Mouse (Mus musculus): ENCODE measurements around the gene Auh. TPM values are rescaled to one million over a fixed set of nuclear protein-coding genes. Genes with fewer than 3 reads are reported as not detected.

Auh gene
- polyA plus RNA-seq, 1 experiment = 30.9 TPM

GRCm38 (mm10) chr13:52921065-52921825, 8.2 kb downstream of the Auh start:
- Histone ChIP-seq H3K9me3 (replicated peaks; ENCODE audit: control insufficient read depth, insufficient read depth, low read length, poor library complexity, severe bottlenecking) (0 out of 2 replicates have a peak, but pooled peaks cover 6% of the 10 kb centered on the region), H3K9ac (ENCODE audit: low read depth, poor library complexity, severe bottlenecking) (no peak overlapping the region), H3K27me3 (ENCODE audit: control insufficient read depth, insufficient read depth, low read length, poor library complexity, severe bottlenecking) (no peaks in the 10 kb centered on the region), H3K4me1 (ENCODE audit: control insufficient read depth, insufficient read depth, low read length) (peaks cover 3% of the 10 kb centered on the region), H3K4me3 (ENCODE audit: low read depth, low read length) (no peak overlapping the region), H3K36me3 (ENCODE audit: control insufficient read depth, insufficient read depth, low read length, poor library complexity, severe bottlenecking) (no peaks in the 10 kb centered on the region), H3K27ac (ENCODE audit: insufficient read depth, low read length) (no peak overlapping the region)
- TF ChIP-seq CTCF (IDR thresholded peaks at IDR 0.05; ENCODE audit: low read depth, low read length) (no peak), EP300 (IDR thresholded peaks at IDR 0.05; ENCODE audit: insufficient read depth, low read depth, low read length) (no peak), POLR2A (IDR thresholded peaks at IDR 0.05; ENCODE audit: insufficient read depth, low read length) (no peak)

DNA sequence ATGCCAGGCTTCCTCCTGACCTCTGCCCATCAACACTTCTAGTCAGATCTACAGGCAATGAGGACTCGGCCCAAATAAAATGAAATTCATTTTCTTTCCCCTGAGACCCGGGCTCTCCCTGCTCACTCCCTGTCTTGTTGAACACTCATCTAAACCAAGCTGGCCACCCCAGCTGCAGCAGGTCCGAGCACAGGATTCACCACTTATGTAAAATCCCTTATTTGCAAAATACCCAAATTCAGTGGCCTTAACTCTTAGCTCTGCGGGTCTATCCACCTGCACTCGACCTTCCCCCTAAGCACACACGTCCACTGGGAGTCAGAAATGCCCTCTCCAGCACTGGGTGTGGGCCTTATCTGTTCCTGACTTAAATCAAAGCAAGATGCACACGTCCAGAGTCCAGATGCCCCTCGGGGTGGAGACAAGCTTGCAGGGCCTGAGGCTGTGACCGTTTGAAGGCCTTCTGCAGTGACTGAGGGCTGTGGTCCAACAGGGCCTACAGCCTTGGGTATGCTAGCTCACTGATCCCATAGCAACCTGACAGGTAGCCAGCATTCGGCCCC, 9.6 kb downstream of the Auh start:
- Histone ChIP-seq H3K36me3 (ENCODE audit: control insufficient read depth, insufficient read depth, low read length, poor library complexity, severe bottlenecking) (no peaks in the 10 kb centered on the region), H3K27me3 (ENCODE audit: control insufficient read depth, insufficient read depth, low read length, poor library complexity, severe bottlenecking) (no peaks in the 10 kb centered on the region), H3K27ac (ENCODE audit: insufficient read depth, low read length) (no peak overlapping the region), H3K4me3 (ENCODE audit: low read depth, low read length) (no peak overlapping the region), H3K4me1 (ENCODE audit: control insufficient read depth, insufficient read depth, low read length) (peaks cover 3% of the 10 kb centered on the region), H3K9me3 (replicated peaks; ENCODE audit: control insufficient read depth, insufficient read depth, low read length, poor library complexity, severe bottlenecking) (0 out of 2 replicates have a peak, but pooled peaks cover 2% of the 10 kb centered on the region), H3K9ac (ENCODE audit: low read depth, poor library complexity, severe bottlenecking) (no peak overlapping the region)
- TF ChIP-seq EP300 (IDR thresholded peaks at IDR 0.05; ENCODE audit: insufficient read depth, low read depth, low read length) = no peak
- no peak for TF ChIP-seq POLR2A (IDR thresholded peaks at IDR 0.05; ENCODE audit: insufficient read depth, low read length)
- no peak for TF ChIP-seq CTCF (IDR thresholded peaks at IDR 0.05; ENCODE audit: low read depth, low read length)

DNA sequence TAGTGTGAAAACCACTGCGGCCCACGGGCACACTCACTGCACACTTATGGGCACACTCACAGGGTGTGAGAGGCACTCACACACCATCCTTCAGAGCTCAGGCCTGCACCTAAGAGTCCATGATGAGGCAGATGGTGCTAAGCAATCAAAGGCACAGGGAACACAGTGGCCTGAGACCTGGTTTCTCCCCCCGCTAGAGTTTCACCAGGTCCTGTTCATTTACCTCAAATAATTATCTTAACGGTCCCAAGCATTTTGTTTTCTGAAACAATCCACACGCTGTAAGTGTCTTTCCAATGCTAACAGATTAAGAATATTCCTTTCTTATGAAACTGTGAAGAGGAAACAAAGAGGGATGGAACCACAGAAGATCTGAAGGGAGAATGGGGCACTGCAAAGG, 11.1 kb downstream of the Auh start:
- Histone ChIP-seq H3K9me3 (replicated peaks; ENCODE audit: control insufficient read depth, insufficient read depth, low read length, poor library complexity, severe bottlenecking) (no peaks in the 10 kb centered on the region), H3K4me3 (ENCODE audit: low read depth, low read length) (no peak overlapping the region)
- TF ChIP-seq EP300 (IDR thresholded peaks at IDR 0.05; ENCODE audit: insufficient read depth, low read depth, low read length) (no peak), POLR2A (IDR thresholded peaks at IDR 0.05; ENCODE audit: insufficient read depth, low read length) (no peak), CTCF (IDR thresholded peaks at IDR 0.05; ENCODE audit: low read depth, low read length) (no peak)

DNA sequence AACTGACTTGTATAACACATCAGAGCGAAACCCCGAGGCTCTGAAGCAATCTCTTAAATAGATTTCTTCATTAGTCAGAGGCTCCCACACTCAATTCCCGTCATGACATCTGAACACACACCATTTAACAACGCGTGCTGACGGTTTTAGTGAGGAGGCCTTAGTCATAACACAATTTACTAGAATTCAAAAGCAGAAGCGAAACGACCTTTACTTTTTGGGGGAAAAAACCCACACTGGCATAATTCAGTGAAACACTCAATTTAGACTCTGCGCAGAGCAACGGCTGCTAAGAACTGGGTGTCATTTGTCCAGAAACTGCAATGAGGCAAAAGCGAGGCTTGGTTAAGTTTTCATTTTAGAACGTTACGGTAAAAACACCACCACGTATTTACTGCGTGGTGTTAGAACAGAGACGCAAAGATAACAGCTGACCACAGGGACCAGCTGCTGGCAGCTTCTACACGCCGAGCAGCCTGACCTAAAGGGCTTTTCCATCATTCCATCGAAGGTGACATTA, 14.8 kb downstream of the Auh start:
- no peak overlapping the region for H3K9ac ChIP-seq (ENCODE audit: low read depth, poor library complexity, severe bottlenecking)
- no peak overlapping the region for H3K27ac ChIP-seq (ENCODE audit: insufficient read depth, low read length)
- H3K4me1 ChIP-seq (ENCODE audit: control insufficient read depth, insufficient read depth, low read length) = peaks cover 4% of the 10 kb centered on the region
- no peaks in the 10 kb centered on the region for H3K9me3 ChIP-seq (replicated peaks; ENCODE audit: control insufficient read depth, insufficient read depth, low read length, poor library complexity, severe bottlenecking)
- no peaks in the 10 kb centered on the region for H3K36me3 ChIP-seq (ENCODE audit: control insufficient read depth, insufficient read depth, low read length, poor library complexity, severe bottlenecking)
- H3K4me3 ChIP-seq (ENCODE audit: low read depth, low read length) = no peak overlapping the region
- H3K27me3 ChIP-seq (ENCODE audit: control insufficient read depth, insufficient read depth, low read length, poor library complexity, severe bottlenecking) = no peaks in the 10 kb centered on the region
- no peak for TF ChIP-seq POLR2A (IDR thresholded peaks at IDR 0.05; ENCODE audit: insufficient read depth, low read length)
- no peak for TF ChIP-seq EP300 (IDR thresholded peaks at IDR 0.05; ENCODE audit: insufficient read depth, low read depth, low read length)
- TF ChIP-seq CTCF (IDR thresholded peaks at IDR 0.05; ENCODE audit: low read depth, low read length) = no peak

More for the DNA sequence above, 11.1 kb downstream of the Auh start:
- no peak overlapping the region for H3K9ac ChIP-seq (ENCODE audit: low read depth, poor library complexity, severe bottlenecking)
- no peak overlapping the region for H3K27ac ChIP-seq (ENCODE audit: insufficient read depth, low read length)
- H3K27me3 ChIP-seq (ENCODE audit: control insufficient read depth, insufficient read depth, low read length, poor library complexity, severe bottlenecking) = no peaks in the 10 kb centered on the region
- H3K4me1 ChIP-seq (ENCODE audit: control insufficient read depth, insufficient read depth, low read length) = peaks cover 3% of the 10 kb centered on the region
- H3K36me3 ChIP-seq (ENCODE audit: control insufficient read depth, insufficient read depth, low read length, poor library complexity, severe bottlenecking) = no peaks in the 10 kb centered on the region

GRCm38 (mm10) chr13:52913926-52914325, 15.6 kb downstream of the Auh start:
- Histone ChIP-seq H3K4me1 (ENCODE audit: control insufficient read depth, insufficient read depth, low read length) (peaks cover 4% of the 10 kb centered on the region), H3K9ac (ENCODE audit: low read depth, poor library complexity, severe bottlenecking) (no peak overlapping the region), H3K27ac (ENCODE audit: insufficient read depth, low read length) (no peak overlapping the region), H3K4me3 (ENCODE audit: low read depth, low read length) (no peak overlapping the region), H3K36me3 (ENCODE audit: control insufficient read depth, insufficient read depth, low read length, poor library complexity, severe bottlenecking) (no peaks in the 10 kb centered on the region), H3K27me3 (ENCODE audit: control insufficient read depth, insufficient read depth, low read length, poor library complexity, severe bottlenecking) (no peaks in the 10 kb centered on the region), H3K9me3 (replicated peaks; ENCODE audit: control insufficient read depth, insufficient read depth, low read length, poor library complexity, severe bottlenecking) (no peaks in the 10 kb centered on the region)
- TF ChIP-seq POLR2A (IDR thresholded peaks at IDR 0.05; ENCODE audit: insufficient read depth, low read length) (no peak), EP300 (IDR thresholded peaks at IDR 0.05; ENCODE audit: insufficient read depth, low read depth, low read length) (no peak), CTCF (IDR thresholded peaks at IDR 0.05; ENCODE audit: low read depth, low read length) (no peak)

DNA sequence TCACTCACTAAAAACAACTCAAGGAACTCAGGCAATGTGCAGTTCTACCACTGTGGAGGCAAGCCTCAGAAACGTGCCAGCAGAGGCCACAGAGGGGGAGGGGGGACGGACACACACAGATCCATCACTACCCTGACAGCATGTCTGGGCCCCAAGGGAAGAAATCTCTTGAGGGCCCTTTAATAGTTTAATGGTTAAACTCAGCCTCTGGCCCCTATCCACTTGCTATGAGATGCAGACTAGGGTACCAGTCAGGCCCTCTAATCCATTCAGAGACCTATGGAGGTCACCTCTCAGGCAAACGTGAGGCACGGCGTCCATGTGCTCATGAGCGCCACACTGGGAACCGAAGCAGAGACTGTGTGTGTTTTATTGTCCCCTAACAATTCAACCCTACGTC, 17.0 kb downstream of the Auh start:
- Histone ChIP-seq H3K27ac (ENCODE audit: insufficient read depth, low read length) (no peak overlapping the region), H3K4me1 (ENCODE audit: control insufficient read depth, insufficient read depth, low read length) (peaks cover 4% of the 10 kb centered on the region)
- TF ChIP-seq CTCF (IDR thresholded peaks at IDR 0.05; ENCODE audit: low read depth, low read length) (no peak), EP300 (IDR thresholded peaks at IDR 0.05; ENCODE audit: insufficient read depth, low read depth, low read length) (no peak), POLR2A (IDR thresholded peaks at IDR 0.05; ENCODE audit: insufficient read depth, low read length) (no peak)

More for the DNA sequence above, 17.0 kb downstream of the Auh start:
- no peaks in the 10 kb centered on the region for H3K36me3 ChIP-seq (ENCODE audit: control insufficient read depth, insufficient read depth, low read length, poor library complexity, severe bottlenecking)
- no peak overlapping the region for H3K9ac ChIP-seq (ENCODE audit: low read depth, poor library complexity, severe bottlenecking)
- no peak overlapping the region for H3K4me3 ChIP-seq (ENCODE audit: low read depth, low read length)
- H3K9me3 ChIP-seq (replicated peaks; ENCODE audit: control insufficient read depth, insufficient read depth, low read length, poor library complexity, severe bottlenecking) = no peaks in the 10 kb centered on the region
- no peaks in the 10 kb centered on the region for H3K27me3 ChIP-seq (ENCODE audit: control insufficient read depth, insufficient read depth, low read length, poor library complexity, severe bottlenecking)

Measured in ES-Bruce4 (cell line).